Mouse (Mus musculus): ENCODE data around the gene Ube2n.

GRCm38 (mm10) chr10:95544651-95545050 lies 29.7 kb downstream of the Ube2n start:
- TF ChIP-seq GATA1 (IDR thresholded peaks at IDR 0.05; ENCODE audit: borderline replicate concordance, low read length) (no peak), FLI1 (IDR thresholded peaks at IDR 0.05; ENCODE audit: low read length) (no peak)
